Mouse (Mus musculus) kidney, embryonic 14.5 days (tissue): Measurements from ENCODE around the gene Fam81a. TPM values are rescaled to one million over a fixed set of nuclear protein-coding genes. Genes with fewer than 3 reads are reported as not detected.
A peak's percentile ranks its signal among the peaks of the same experiment; 100 is the strongest.

Experiments used
- ATAC-seq: fragments of 200-750 bp; cut with Nextera tagmentation; 2 replicates; pipeline ENCODE4 v1.8.0; 2017; ENCODE audit warnings: moderate number of reproducible peaks, mild to moderate bottlenecking, moderate TSS enrichment, moderate library complexity; ENCODE audit not compliant: low FRiP score, low TSS enrichment
- H3K27ac ChIP-seq: fragments of 300-500 bp; sonication (generic); 2 replicates; pipeline ENCODE4 v1.5.1; 2014; ENCODE audit warnings: low read depth, mild to moderate bottlenecking, low read length, moderate library complexity, mixed read lengths
- H3K27me3 ChIP-seq: fragments of 300-500 bp; sonication (generic); 2 replicates; pipeline ENCODE4 v1.6.1; 2014; ENCODE audit warnings: mild to moderate bottlenecking, low read length; ENCODE audit not compliant: control insufficient read depth, insufficient read depth
- H3K36me3 ChIP-seq: fragments of 300-500 bp; sonication (generic); 2 replicates; pipeline ENCODE4 v1.6.1; 2014; ENCODE audit warnings: low read length, mixed read lengths; ENCODE audit not compliant: control insufficient read depth, insufficient read depth
- H3K4me1 ChIP-seq: fragments of 300-500 bp; sonication (generic); 2 replicates; pipeline ENCODE4 v1.6.1; 2014; ENCODE audit warnings: low read length, mixed read lengths; ENCODE audit not compliant: control insufficient read depth, insufficient read depth
- H3K4me2 ChIP-seq: fragments of 300-500 bp; sonication (generic); replicated peaks from 2 replicates; pipeline ENCODE4 v1.6.1; 2014; ENCODE audit warnings: low read depth, mild to moderate bottlenecking, low read length
- H3K4me3 ChIP-seq: fragments of 300-500 bp; sonication (generic); 2 replicates; pipeline ENCODE4 v1.5.1; 2014; ENCODE audit warnings: mild to moderate bottlenecking, low read length
- H3K9ac ChIP-seq: fragments of 300-500 bp; sonication (generic); 2 replicates; pipeline ENCODE4 v1.6.1; 2014; ENCODE audit warnings: low read depth, mild to moderate bottlenecking, low read length, moderate library complexity
- H3K9me3 ChIP-seq: fragments of 300-500 bp; sonication (generic); 2 replicates; pipeline ENCODE4 v1.6.1; 2016; ENCODE audit warnings: low read length; ENCODE audit not compliant: control insufficient read depth
- WGBS: fragments of 180-500 bp; shearing (Covaris S2); extraction: QIAGEN DNeasy Blood & Tissue Kit; methylation state at CpG from one replicate; pipeline ENCODE4 v1.1.7; 2014; 5-methylcytosine and 5-hydroxymethylcytosine counted together
- polyA plus RNA-seq: library from polyadenylated mRNA; unstranded; fragments of >200 nt; fragmentation: Nextera tagmentation; extraction: Ambion mirVana; gene quantifications from 2 replicates; pipeline ENCODE4 v1.2.1, GENCODE M21; 2014

Fam81a gene
- polyA plus RNA-seq = 10.9 and 13.0 TPM in 2 replicates

DNA sequence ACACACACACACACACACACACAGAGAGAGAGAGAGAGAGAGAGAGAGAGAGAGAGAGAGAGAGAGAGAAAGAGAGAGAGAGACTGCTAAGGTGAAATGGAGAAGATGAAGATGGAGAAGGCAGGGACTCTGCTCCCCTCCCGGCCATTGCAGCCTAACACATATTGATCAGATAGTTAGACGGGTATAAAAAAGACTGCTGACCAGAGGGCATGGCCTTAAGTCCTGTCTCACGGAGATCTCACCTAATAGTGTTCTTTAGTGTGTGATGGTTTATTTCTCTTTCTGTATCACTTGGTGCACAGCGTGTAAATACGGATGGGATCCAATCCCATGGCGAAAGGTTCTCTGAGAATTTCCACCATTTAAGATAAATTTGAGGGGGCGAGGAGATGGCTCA, at the start of gene Fam81a:
TSS of gene Fam81a (minus strand) at position 101 of the 400 bp plus-strand sequence.
- Histone ChIP-seq H3K4me3 (peak within 1 kb of the TSS; percentile 70), H3K4me2 (peak within 1 kb of the TSS; percentile 98), H3K9me3 (no peaks in the 10 kb centered on the region), H3K27me3 (peaks cover 5% of the 10 kb centered on the region; the same call in 1 of the 2 replicates), H3K4me1 (peaks cover 28% of the 10 kb centered on the region), H3K9ac (peak within 1 kb of the TSS; percentile 63), H3K36me3 (no peaks in the 10 kb centered on the region), H3K27ac (no peak within 1 kb of the TSS)
- ATAC-seq = no peak
- 67% methylated on average over 7 of the region's 7 CpGs for WGBS

DNA sequence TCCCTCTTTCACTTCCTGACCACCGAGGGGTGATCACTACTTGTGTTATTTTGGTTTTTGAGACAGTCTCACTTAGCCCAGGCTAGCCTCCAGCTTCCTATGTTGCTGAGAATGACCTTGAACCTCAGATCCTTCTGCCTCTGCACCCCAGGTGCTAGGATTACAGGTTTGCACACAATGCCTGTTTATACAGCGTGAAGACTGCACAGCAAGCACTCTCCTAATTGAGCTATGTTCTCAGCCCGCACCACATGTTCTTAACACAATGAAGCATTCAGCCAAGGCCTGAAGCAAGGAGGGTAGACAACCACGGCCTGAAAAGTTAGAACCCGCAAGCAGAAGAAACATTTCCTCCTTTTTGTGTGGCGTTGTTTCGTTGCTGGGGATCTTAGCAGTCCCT, 40.3 kb upstream of the Fam81a start:
- WGBS = 63% methylated on average over 7 of the region's 7 CpGs
- Histone ChIP-seq H3K9me3 (no peaks in the 10 kb centered on the region), H3K4me1 (no peaks in the 10 kb centered on the region), H3K27ac (no peak overlapping the region), H3K36me3 (no peaks in the 10 kb centered on the region), H3K27me3 (no peaks in the 10 kb centered on the region), H3K4me3 (no peak overlapping the region), H3K4me2 (no peak overlapping the region), H3K9ac (no peak overlapping the region)
- ATAC-seq = no peak

DNA sequence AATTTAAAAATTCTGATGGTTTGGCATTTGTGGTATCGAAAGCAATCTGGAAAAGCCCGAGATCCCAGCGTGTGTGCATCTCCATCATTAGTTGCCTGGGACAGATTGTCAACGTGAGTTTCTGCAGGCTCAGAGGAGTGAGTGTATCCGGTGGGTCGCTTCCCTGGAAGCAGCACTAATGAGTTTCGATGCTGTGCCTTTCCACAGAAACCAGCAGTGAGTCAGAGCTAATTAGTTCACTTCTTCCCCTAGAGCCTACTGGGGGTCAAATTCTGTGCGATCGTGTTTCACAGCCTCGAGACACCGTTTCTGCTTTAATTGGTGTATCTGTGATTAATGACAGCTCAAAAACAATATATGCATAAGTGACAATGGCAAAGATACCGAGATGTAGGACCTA, 39.4 kb upstream of the Fam81a start:
- H3K4me1 ChIP-seq = no peaks in the 10 kb centered on the region
- 47% methylated on average over 12 of the region's 12 CpGs for WGBS
- H3K27ac ChIP-seq = no peak overlapping the region
- H3K4me2 ChIP-seq = no peak overlapping the region
- H3K4me3 ChIP-seq = no peak overlapping the region
- H3K9me3 ChIP-seq = no peaks in the 10 kb centered on the region
- no peaks in the 10 kb centered on the region for H3K36me3 ChIP-seq
- H3K27me3 ChIP-seq = no peaks in the 10 kb centered on the region
- no peak for ATAC-seq
- no peak overlapping the region for H3K9ac ChIP-seq

DNA sequence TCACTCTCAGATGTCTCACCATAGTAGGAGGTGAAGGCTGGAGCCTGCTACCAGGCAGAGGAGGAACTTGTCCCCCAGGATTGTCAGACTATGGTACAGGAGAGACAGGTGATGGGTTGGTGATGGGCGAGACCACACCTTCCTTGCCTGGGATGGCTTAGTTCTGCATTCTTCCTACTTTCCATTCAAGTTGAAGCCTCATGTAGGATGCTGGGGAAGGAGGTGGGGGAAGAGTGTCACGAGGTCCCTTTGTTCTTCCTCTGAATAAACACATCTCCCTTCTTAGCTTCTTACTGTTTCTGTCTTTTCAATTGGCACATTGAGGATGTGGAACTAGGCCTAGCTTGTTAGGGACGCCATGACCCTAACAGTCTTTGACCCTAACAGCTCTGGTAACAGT, 33.9 kb upstream of the Fam81a start:
- Histone ChIP-seq H3K4me3 (no peak overlapping the region), H3K4me1 (0 out of 2 replicates have a peak, but pooled peaks cover 2% of the 10 kb centered on the region), H3K9me3 (no peaks in the 10 kb centered on the region), H3K27me3 (no peaks in the 10 kb centered on the region), H3K36me3 (no peaks in the 10 kb centered on the region), H3K4me2 (no peak overlapping the region), H3K27ac (no peak overlapping the region), H3K9ac (no peak overlapping the region)
- ATAC-seq = no peak
- 85% methylated on average over 3 of the region's 3 CpGs for WGBS

DNA sequence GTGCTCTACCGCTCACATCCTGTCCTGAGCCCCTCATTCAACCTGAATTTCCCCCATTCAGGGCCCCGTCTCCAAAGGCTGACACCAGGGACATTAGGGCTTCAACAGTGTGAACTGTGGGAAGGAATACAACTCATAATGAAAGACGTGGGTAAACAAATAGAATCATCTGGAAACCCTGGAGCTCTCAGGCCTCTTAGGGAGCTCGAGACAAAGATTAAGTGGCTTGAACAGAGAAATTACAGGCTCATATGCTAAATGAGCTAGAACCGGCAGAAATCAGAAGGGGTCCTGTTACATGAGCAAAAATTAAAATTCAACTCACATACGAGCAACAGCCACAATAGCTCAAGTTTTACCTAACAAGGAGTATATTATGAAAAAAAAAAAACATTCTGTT, 32.5 kb upstream of the Fam81a start:
- H3K4me3 ChIP-seq = no peak overlapping the region
- no peak overlapping the region for H3K27ac ChIP-seq
- H3K4me2 ChIP-seq = no peak overlapping the region
- H3K4me1 ChIP-seq = 0 out of 2 replicates have a peak, but pooled peaks cover 2% of the 10 kb centered on the region
- no peaks in the 10 kb centered on the region for H3K27me3 ChIP-seq
- H3K36me3 ChIP-seq = no peaks in the 10 kb centered on the region
- 27% methylated on average over 6 of the region's 6 CpGs for WGBS
- no peaks in the 10 kb centered on the region for H3K9me3 ChIP-seq
- H3K9ac ChIP-seq = no peak overlapping the region
- no peak for ATAC-seq

DNA sequence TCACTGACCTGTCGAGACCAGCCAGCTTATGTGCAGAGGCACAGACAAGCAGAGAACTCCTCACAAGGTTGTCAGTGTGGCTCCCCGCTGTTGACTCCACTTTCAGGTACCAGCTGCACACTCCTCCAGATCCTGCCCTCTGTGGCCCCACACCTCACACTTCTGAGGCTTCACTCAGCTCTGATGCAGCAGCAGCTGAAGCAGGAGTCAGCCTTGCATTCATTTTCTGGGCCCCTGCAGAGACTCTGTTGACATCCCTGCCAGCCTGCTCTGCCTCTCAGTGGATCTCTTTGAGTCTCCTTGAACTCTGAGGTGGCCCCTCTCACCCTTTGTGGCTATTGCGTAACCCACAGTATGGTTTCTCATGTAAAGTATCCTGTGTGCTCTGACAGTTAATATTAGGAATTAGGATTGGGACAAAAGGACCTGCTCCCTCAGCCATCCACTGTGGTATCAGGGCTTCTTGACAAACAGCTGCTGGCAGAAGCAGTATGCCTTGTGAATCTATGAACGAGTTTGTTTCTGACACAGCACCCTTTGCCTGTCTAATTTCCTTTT, 32.0 kb upstream of the Fam81a start:
- Histone ChIP-seq H3K4me1 (0 out of 2 replicates have a peak, but pooled peaks cover 2% of the 10 kb centered on the region), H3K4me3 (no peak overlapping the region), H3K4me2 (no peak overlapping the region), H3K9me3 (no peaks in the 10 kb centered on the region), H3K36me3 (no peaks in the 10 kb centered on the region), H3K27ac (no peak overlapping the region), H3K9ac (no peak overlapping the region; the same call in 1 of the 2 replicates), H3K27me3 (no peaks in the 10 kb centered on the region)
- WGBS = 58% methylated on average over 4 of the region's 4 CpGs
- ATAC-seq = no peak

DNA sequence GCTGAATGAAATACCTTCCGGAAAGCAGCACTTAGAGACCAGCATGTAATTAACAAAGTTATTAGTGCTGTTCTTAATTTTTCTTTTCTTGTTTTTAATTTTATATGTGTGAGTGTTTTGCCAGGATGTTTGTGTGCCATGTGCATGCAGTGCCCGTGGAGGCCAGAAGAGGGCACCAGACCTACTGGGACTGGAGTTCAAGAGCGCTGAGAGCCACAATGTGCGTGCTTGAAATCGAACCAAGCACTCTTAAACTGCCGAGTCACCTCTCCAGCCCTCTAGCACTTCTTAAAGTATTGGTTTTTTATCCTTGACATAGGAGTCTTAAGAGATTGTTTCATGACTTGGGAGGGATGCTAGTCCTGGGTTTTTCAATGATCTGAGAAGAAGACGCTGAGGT, 26.6 kb upstream of the Fam81a start:
- 84% methylated on average over 7 of the region's 7 CpGs for WGBS
- H3K4me3 ChIP-seq = no peak overlapping the region
- no peaks in the 10 kb centered on the region for H3K9me3 ChIP-seq
- H3K27me3 ChIP-seq = no peaks in the 10 kb centered on the region
- H3K36me3 ChIP-seq = no peaks in the 10 kb centered on the region
- H3K4me2 ChIP-seq = no peak overlapping the region
- ATAC-seq = no peak
- H3K9ac ChIP-seq = no peak overlapping the region
- no peaks in the 10 kb centered on the region for H3K4me1 ChIP-seq
- H3K27ac ChIP-seq = no peak overlapping the region

DNA sequence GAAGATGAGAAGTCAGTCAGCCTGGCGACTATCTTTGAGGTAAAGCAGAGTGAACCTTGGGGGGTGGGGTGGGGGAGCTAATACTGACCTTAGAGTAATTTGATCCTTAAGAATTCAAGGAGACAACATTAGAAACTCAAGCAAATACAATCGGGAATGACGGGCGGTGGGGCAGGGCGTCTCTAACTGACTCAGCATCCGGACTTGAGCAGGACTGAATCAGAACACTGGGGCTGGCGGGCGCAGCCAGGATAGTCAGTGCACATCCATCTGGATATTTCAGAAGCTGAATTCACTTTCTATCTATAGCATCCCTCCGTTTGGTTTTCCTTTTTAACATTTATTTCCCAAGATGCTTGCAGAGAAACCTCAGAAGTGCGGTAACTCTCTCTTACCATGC, 17.7 kb upstream of the Fam81a start:
- Histone ChIP-seq H3K36me3 (no peaks in the 10 kb centered on the region), H3K27me3 (no peaks in the 10 kb centered on the region), H3K27ac (no peak overlapping the region), H3K9ac (no peak overlapping the region), H3K4me2 (no peak overlapping the region), H3K9me3 (no peaks in the 10 kb centered on the region), H3K4me3 (no peak overlapping the region), H3K4me1 (no peaks in the 10 kb centered on the region)
- 55% methylated on average over 10 of the region's 10 CpGs for WGBS
- no peak for ATAC-seq

DNA sequence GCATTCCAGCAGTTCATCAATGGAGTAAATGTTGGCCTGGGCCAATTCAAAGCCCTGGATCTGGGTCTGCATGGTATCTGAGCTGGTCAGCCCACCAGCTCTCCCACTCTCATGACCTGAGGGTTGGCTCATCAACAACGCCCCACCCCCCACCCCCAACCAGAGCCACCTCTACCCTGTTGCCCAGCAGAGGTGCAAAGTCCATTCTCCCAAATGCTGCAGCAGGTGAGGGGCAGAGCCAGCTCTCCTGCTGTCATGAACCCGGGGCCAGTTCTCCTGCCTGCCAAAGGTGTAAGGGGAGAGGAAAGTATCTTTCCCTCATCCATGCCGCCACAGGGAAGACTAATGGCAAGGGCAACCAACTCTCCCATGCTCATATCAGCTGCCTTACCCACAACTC, 5.3 kb upstream of the Fam81a start:
- H3K9me3 ChIP-seq = no peaks in the 10 kb centered on the region
- ATAC-seq = no peak
- no peak overlapping the region for H3K4me3 ChIP-seq
- H3K27me3 ChIP-seq = no peaks in the 10 kb centered on the region; the same call in 1 of the 2 replicates
- no peak overlapping the region for H3K4me2 ChIP-seq
- H3K36me3 ChIP-seq = no peaks in the 10 kb centered on the region
- no peaks in the 10 kb centered on the region for H3K4me1 ChIP-seq
- 59% methylated on average over 3 of the region's 3 CpGs for WGBS
- no peak overlapping the region for H3K9ac ChIP-seq
- H3K27ac ChIP-seq = no peak overlapping the region
